Mouse (Mus musculus): Measurements from ENCODE around the gene Wtap. TPM values are rescaled to one million over a fixed set of nuclear protein-coding genes. Genes with fewer than 3 reads are reported as not detected.

Wtap gene
- polyA plus RNA-seq, 1 experiment from 2014 or later: 124 TPM

Other genes starting within 250 kb of the Wtap start
- gene Igf2r, start 224.5 kb downstream of the Wtap start, polyA plus RNA-seq (2015; fragmentation: Nextera tagmentation; extraction: Ambion mirVana): 32.1 and 33.6 TPM in 2 replicates
- gene Mas1, start 126.0 kb downstream of the Wtap start, polyA plus RNA-seq (2015; fragmentation: Nextera tagmentation; extraction: Ambion mirVana): 0.61 and 0.89 TPM in 2 replicates
- not detected in 2 replicates for gene Mrgprh, start 118.1 kb downstream of the Wtap start, polyA plus RNA-seq (2015; fragmentation: Nextera tagmentation; extraction: Ambion mirVana)
- gene Pnldc1, start 83.9 kb downstream of the Wtap start, polyA plus RNA-seq (2015; fragmentation: Nextera tagmentation; extraction: Ambion mirVana): 0.64 and 1.3 TPM in 2 replicates
- 383 and 391 TPM in 2 replicates for gene Tcp1, start 78.5 kb downstream of the Wtap start, polyA plus RNA-seq (2015; fragmentation: Nextera tagmentation; extraction: Ambion mirVana)
- gene Mrpl18, start 77.8 kb downstream of the Wtap start, polyA plus RNA-seq (2015; fragmentation: Nextera tagmentation; extraction: Ambion mirVana): 155 and 158 TPM in 2 replicates
- gene Acat3, start 53.6 kb downstream of the Wtap start, polyA plus RNA-seq (2015; fragmentation: Nextera tagmentation; extraction: Ambion mirVana): 4.7 and 5.0 TPM in 2 replicates
- 134 and 136 TPM in 2 replicates for gene Acat2, start 33.4 kb downstream of the Wtap start, polyA plus RNA-seq (2015; fragmentation: Nextera tagmentation; extraction: Ambion mirVana)
- gene Sod2, start 12.7 kb upstream of the Wtap start, polyA plus RNA-seq (2015; fragmentation: Nextera tagmentation; extraction: Ambion mirVana): 178 and 179 TPM in 2 replicates
- gene Gpr31b, start 58.1 kb upstream of the Wtap start, polyA plus RNA-seq (2015; fragmentation: Nextera tagmentation; extraction: Ambion mirVana): not detected in 2 replicates
- 0.09 TPM in 1 of 2 replicates, not detected in the other for gene Tcp10b, start 66.9 kb upstream of the Wtap start, polyA plus RNA-seq (2015; fragmentation: Nextera tagmentation; extraction: Ambion mirVana)
- 0.10 TPM in 1 of 2 replicates, not detected in the other for gene Unc93a, start 137.6 kb upstream of the Wtap start, polyA plus RNA-seq (2015; fragmentation: Nextera tagmentation; extraction: Ambion mirVana)
- gene Smok2a, start 227.0 kb upstream of the Wtap start, polyA plus RNA-seq (2015; fragmentation: Nextera tagmentation; extraction: Ambion mirVana): not detected in 2 replicates
- not detected in 2 replicates for gene Smok2b, start 236.1 kb upstream of the Wtap start, polyA plus RNA-seq (2015; fragmentation: Nextera tagmentation; extraction: Ambion mirVana)

Measured in kidney, embryonic 16.5 days (tissue).